Mouse (Mus musculus) gastrocnemius, postnatal 10 days (tissue): ENCODE measurements around the gene Ticrr. TPM values are rescaled to one million over a fixed set of nuclear protein-coding genes. Genes with fewer than 3 reads are reported as not detected.

Experiments used
- DNase-seq: peaks from one replicate; pipeline ENCODE4 v3.0.0; 2021; ENCODE audit warnings: mixed read lengths
- total RNA-seq, 2 experiments: library from RNA; stranded (reverse); gene quantifications; 2 replicates each; pipeline ENCODE4 v1.2.3; 2021

Ticrr gene
- total RNA-seq, 2 experiments from 2014 or later = 1.3 to 2.1 TPM

DNA sequence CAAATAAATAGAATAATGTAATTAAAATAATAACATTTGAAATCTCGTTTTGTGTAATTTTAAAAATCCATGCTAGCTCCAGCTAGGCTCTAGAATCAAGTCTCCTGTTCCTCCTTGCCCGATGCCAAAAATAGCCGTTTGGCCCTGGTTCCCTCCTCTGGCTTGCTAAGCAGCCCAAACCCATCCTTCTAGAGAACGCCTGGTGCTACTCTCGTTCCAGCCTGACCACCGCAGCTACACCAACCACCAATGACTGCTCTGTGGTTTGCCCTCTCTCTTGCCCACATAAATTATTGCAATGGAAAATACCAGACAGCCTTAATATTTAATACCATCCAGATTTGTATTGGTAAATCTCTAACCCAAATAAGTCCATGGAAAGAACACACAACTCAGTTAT lies 87.7 kb downstream of the Ticrr start:
- DNase-seq = no peak

Other genes with a start within 250 kb of the Ticrr start
- 10 to 100 TPM; 36.6 to 44.9 TPM for gene Polg, start 193.8 kb upstream of the Ticrr start, total RNA-seq
- gene Rhcg, start 42.5 kb upstream of the Ticrr start, total RNA-seq = not detected
- 1 to 10 TPM; 2.7 to 3.6 TPM for gene Kif7, start 55.5 kb downstream of the Ticrr start, total RNA-seq
- gene Plin1, start 72.7 kb downstream of the Ticrr start, total RNA-seq = 10 to 100 TPM; 13.8 to 14.5 TPM
- gene Pex11a, start 82.9 kb downstream of the Ticrr start, total RNA-seq = 1 to 10 TPM; 3.9 to 4.2 TPM
- under 1 TPM in 1 of 2 experiments, not detected in 1; 0.11 TPM for gene Wdr93, start 83.0 kb downstream of the Ticrr start, total RNA-seq
- not detected for gene Mesp1, start 133.6 kb downstream of the Ticrr start, total RNA-seq
- gene Mesp2, start 150.5 kb downstream of the Ticrr start, total RNA-seq = under 1 TPM in 1 of 2 experiments, not detected in 1; 0.19 TPM
- gene Anpep, start 200.9 kb downstream of the Ticrr start, total RNA-seq = 10 to 100 TPM; 11.8 to 22.7 TPM